Mouse (Mus musculus) liver, embryonic 11.5 days (tissue): Measurements from ENCODE around the gene Hspa12a. TPM values are rescaled to one million over a fixed set of nuclear protein-coding genes. Genes with fewer than 3 reads are reported as not detected.
"Not testable (repeated sequence)": the region's sequence is repeated elsewhere in the genome, so short reads cannot be mapped to it uniquely, and the experiment has no call there.

ENCODE experiments used
- ATAC-seq: fragments of 200-750 bp; cut with Nextera tagmentation; replicated peaks from 2 replicates; pipeline ENCODE4 v1.8.0; 2017; ENCODE audit warnings: moderate number of reproducible peaks, mild to moderate bottlenecking, moderate TSS enrichment, moderate library complexity; ENCODE audit not compliant: low FRiP score
- DNase-seq: peaks from one replicate; pipeline ENCODE4 v3.0.0-alpha.2; 2017; ENCODE audit warnings: low spot score
- H3K27ac ChIP-seq: fragments of 300-500 bp; sonication (generic); 2 replicates; pipeline ENCODE4 v1.5.1; 2014; ENCODE audit warnings: mild to moderate bottlenecking, low read depth, low read length, control low read depth
- H3K27me3 ChIP-seq: fragments of 300-500 bp; sonication (generic); replicated peaks from 2 replicates; pipeline ENCODE4 v1.6.1; 2014; ENCODE audit warnings: low read length, mixed read lengths; ENCODE audit not compliant: control insufficient read depth, insufficient read depth
- H3K36me3 ChIP-seq: fragments of 300-500 bp; sonication (generic); 2 replicates; pipeline ENCODE4 v1.6.1; 2014; ENCODE audit warnings: mild to moderate bottlenecking, low read length, moderate library complexity, mixed read lengths; ENCODE audit not compliant: control insufficient read depth, insufficient read depth
- H3K4me1 ChIP-seq: fragments of 300-500 bp; sonication (generic); replicated peaks from 2 replicates; pipeline ENCODE4 v1.6.1; 2014; ENCODE audit warnings: low read length, mixed read lengths; ENCODE audit not compliant: control insufficient read depth, insufficient read depth
- H3K4me2 ChIP-seq: fragments of 300-500 bp; sonication (generic); 2 replicates; pipeline ENCODE4 v1.6.1; 2014; ENCODE audit warnings: mild to moderate bottlenecking, control low read depth, moderate library complexity
- H3K4me3 ChIP-seq: fragments of 300-500 bp; sonication (generic); 2 replicates; pipeline ENCODE4 v1.5.1; 2014; ENCODE audit warnings: low read depth, low read length, control low read depth
- H3K9ac ChIP-seq: fragments of 300-500 bp; sonication (generic); 2 replicates; pipeline ENCODE4 v1.6.1; 2014; ENCODE audit warnings: low read depth, low read length, control low read depth
- H3K9me3 ChIP-seq: fragments of 300-500 bp; sonication (generic); 2 replicates; pipeline ENCODE4 v1.6.1; 2016; ENCODE audit warnings: low read length, inconsistent platforms, mixed read lengths; ENCODE audit not compliant: control insufficient read depth
- WGBS: fragments of 180-500 bp; shearing (Covaris S2); extraction: QIAGEN DNeasy Blood & Tissue Kit; methylation state at CpG from one replicate; pipeline ENCODE4 v1.1.7; 2014; 5-methylcytosine and 5-hydroxymethylcytosine counted together
- polyA plus RNA-seq: library from polyadenylated mRNA; unstranded; fragments of >200 nt; fragmentation: Nextera tagmentation; extraction: Ambion mirVana; gene quantifications from 2 replicates; pipeline ENCODE4 v1.2.1, GENCODE M21; 2014

The Hspa12a gene
- polyA plus RNA-seq, 1 experiment from 2014 or later, result 1.5 TPM

DNA sequence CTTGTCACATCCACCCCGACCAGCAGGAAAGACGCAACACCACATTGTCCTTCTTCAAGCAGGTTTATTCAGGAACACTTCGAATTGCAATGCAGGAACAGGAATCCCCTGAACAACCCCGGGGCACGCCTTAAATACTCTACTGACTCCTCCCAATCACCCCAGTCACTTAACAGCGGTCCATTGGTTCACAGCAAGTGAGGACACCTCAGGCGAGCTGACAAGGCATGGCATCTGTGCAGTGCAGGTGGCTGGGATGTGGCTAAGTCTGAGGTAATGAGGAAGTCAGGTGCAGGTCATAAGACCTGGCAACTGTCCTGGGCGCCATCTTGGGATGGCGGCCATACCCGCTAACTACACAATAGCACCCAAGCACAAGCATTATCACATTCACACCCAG, 43.0 kb downstream of the Hspa12a start:
- H3K4me2 ChIP-seq, H3K27ac ChIP-seq, H3K36me3 ChIP-seq, H3K9me3 ChIP-seq, ATAC-seq, H3K9ac ChIP-seq, H3K4me3 ChIP-seq, H3K27me3 ChIP-seq, DNase-seq, H3K4me1 ChIP-seq: not testable (repeated sequence)
- 80% methylated on average over 10 of the region's 10 CpGs for WGBS

DNA sequence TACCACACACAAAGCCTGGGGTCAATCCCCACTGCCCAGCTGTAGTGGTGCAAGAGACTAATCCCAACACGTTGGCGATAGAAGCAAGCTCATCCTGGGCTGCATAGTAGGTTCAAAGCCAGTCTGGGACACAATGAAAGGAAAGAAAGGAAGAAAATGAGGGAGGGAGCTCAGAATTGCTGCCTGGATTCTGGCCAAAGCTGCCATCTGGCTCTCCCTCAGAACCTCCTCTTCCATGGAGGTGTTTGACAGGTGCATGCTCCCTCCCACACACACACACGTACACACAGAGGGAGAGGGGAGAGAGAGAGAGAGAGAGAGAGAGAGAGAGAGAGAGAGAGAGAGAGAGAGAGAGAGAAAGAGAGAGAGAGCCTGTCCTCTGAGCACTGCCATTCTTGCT, 47.2 kb downstream of the Hspa12a start:
- 0 out of 2 replicates have a peak, but pooled peaks cover 3% of the 10 kb centered on the region for H3K9me3 ChIP-seq
- no peak overlapping the region for H3K27ac ChIP-seq
- no peaks in the 10 kb centered on the region for H3K27me3 ChIP-seq
- H3K9ac ChIP-seq, result no peak overlapping the region
- 78% methylated on average over 3 of the region's 3 CpGs for WGBS
- no peak overlapping the region for H3K4me3 ChIP-seq
- DNase-seq (no peak), ATAC-seq (no peak)
- H3K36me3 ChIP-seq, result no peaks in the 10 kb centered on the region
- no peaks in the 10 kb centered on the region for H3K4me1 ChIP-seq
- H3K4me2 ChIP-seq, result no peak overlapping the region

DNA sequence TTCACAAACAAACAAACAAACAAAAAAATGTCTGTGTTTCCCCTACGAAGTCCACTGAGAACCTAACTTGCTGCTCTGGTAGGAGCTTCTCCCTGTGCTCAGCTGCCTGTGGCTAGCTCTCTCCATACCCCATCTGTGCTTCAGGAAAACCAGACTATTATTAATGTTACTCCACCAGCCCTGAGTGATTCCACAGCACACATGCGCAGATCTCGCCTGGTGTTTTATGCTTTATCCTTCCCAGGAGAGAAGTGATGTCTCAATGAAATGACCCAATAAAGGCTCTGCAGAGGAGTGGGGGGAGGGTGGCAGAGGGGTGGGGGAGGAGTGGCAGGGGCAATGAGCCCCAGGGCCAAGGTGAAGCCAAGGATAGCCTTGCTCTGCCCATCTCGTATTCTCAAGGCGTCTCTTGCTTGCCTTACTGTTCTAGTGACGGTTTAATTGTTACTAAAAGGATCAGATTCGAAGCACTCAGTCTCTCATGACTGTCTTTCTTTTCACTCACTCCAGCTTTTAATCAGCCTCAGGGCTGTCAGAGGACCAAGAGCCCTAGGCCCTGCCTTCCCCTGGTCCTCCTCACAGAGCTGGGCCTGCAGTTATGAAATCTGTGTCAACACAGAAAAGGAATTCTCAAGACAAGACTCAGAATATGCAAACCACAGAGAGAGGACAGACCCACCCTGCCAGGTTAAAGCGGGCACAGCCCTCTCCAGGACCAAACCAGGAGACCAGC, 54.0 kb downstream of the Hspa12a start:
- Histone ChIP-seq H3K4me2 (no peak overlapping the region), H3K9me3 (no peaks in the 10 kb centered on the region), H3K4me1 (no peaks in the 10 kb centered on the region), H3K9ac (no peak overlapping the region), H3K36me3 (no peaks in the 10 kb centered on the region), H3K27me3 (no peaks in the 10 kb centered on the region), H3K4me3 (no peak overlapping the region), H3K27ac (no peak overlapping the region)
- 77% methylated on average over 8 of the region's 8 CpGs for WGBS
- ATAC-seq, result no peak
- no peak for DNase-seq

DNA sequence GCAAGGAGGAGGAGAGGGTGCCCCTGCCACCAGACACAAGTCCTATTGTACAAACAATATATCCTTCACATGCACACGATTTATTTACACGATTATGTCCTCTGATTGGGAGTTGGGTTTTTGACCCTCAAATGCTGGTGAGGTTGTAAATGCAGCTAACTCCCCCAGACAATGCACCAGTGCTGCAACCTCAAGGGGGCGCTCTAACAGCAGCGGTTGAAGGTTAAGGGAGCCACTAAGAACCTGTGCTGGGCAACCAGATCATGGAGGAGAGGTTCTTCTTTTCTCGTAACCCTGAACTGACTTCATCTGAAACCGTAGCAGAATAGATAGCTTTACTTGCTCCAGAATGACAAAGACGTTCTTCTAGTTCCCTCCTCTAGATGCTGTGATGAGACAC, 57.0 kb downstream of the Hspa12a start:
- H3K4me3 ChIP-seq, result no peak overlapping the region
- H3K27ac ChIP-seq, result no peak overlapping the region
- H3K36me3 ChIP-seq, result no peaks in the 10 kb centered on the region
- H3K9me3 ChIP-seq, result no peaks in the 10 kb centered on the region
- no peak for ATAC-seq
- H3K4me1 ChIP-seq, result no peaks in the 10 kb centered on the region
- H3K27me3 ChIP-seq, result no peaks in the 10 kb centered on the region
- DNase-seq, result no peak
- H3K4me2 ChIP-seq, result no peak overlapping the region
- 60% methylated on average over 7 of the region's 7 CpGs for WGBS
- H3K9ac ChIP-seq, result no peak overlapping the region

DNA sequence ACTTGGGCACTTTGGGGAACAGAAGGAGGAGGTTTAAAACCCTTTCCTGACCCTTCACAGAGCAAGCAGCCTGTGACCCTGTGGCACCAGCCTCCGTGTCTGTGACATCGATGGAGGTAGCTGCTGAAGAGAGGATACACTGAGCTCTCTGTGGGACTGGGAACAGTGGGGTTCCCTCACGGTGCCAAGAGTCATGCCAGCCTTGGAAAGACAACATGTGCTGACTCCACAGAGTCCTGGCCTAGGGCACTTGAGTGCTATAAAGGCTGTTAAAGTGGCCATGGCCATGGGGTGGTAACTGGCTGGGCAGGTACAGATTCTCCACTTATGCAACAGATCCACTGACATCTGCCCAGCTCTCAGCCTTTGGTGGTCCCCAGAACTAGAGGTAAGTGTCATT, 60.0 kb downstream of the Hspa12a start:
- no peak for DNase-seq

DNA sequence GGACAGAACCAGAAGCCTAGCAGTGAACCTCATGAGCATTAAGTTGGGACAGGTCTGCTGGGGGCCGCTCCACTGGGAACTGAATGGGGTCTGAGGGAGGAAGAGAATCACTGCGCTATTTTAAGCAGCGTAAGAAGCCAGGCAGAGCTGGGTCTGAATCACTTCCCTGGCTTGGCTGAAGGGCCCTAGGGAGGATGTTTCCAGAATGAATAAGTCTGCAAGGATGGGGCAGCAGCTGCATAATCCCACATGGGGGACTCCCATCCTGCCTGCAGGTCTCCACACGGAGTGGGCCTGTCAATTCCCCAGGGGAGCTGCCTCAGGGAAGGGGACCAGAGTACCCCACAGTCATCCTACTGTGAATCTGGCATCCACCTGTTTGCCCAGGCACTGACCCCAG, 61.1 kb downstream of the Hspa12a start:
- Histone ChIP-seq H3K4me3 (no peak overlapping the region), H3K27ac (no peak overlapping the region), H3K4me1 (no peaks in the 10 kb centered on the region), H3K36me3 (no peaks in the 10 kb centered on the region), H3K9me3 (no peaks in the 10 kb centered on the region), H3K27me3 (no peaks in the 10 kb centered on the region), H3K9ac (no peak overlapping the region), H3K4me2 (no peak overlapping the region)
- WGBS, result 61% methylated on average over 4 of the region's 4 CpGs
- no peak for ATAC-seq
- DNase-seq, result no peak

More for the DNA sequence above, 60.0 kb downstream of the Hspa12a start:
- H3K9me3 ChIP-seq, result no peaks in the 10 kb centered on the region
- no peak for ATAC-seq
- H3K4me1 ChIP-seq, result no peaks in the 10 kb centered on the region
- H3K27ac ChIP-seq, result no peak overlapping the region
- WGBS, result 74% methylated on average over 3 of the region's 3 CpGs
- H3K36me3 ChIP-seq, result no peaks in the 10 kb centered on the region
- H3K9ac ChIP-seq, result no peak overlapping the region
- no peaks in the 10 kb centered on the region for H3K27me3 ChIP-seq
- no peak overlapping the region for H3K4me2 ChIP-seq
- H3K4me3 ChIP-seq, result no peak overlapping the region

DNA sequence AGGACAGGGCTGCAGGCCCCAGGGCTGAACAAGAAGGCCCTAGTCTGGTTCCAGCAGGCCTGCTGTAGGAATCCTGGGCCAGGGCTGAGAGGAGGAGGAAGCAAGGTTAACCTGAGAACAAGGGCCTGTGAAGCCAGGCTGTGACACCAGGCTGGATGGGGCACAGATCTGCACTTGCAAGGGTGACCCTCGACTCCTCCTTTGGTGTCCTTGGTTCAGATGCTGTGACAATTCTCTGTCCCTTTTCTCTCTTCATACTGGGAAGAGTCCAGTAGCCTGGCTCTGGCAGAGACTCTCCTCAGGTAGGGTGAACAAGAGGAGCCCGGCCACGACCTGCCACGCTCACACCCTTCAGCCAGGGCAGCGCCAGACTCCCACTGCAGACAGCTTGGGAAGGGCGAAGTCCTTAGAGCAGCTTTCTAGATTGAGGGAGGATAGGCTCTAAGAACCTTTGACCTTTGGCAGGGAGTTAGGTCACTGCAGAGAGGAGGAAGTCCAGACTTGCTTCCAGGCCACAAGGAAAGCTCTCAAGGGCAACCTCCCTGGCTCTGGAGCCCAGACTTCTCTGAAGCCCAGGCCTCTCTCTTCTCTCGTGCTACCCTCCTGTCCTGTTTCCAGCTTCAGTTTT, 64.0 kb downstream of the Hspa12a start:
- H3K27me3 ChIP-seq, result no peaks in the 10 kb centered on the region
- H3K9me3 ChIP-seq, result no peaks in the 10 kb centered on the region
- H3K27ac ChIP-seq, result no peak overlapping the region
- H3K4me3 ChIP-seq, result no peak overlapping the region
- H3K36me3 ChIP-seq, result no peaks in the 10 kb centered on the region
- no peak for ATAC-seq
- no peak overlapping the region for H3K9ac ChIP-seq
- H3K4me1 ChIP-seq, result no peaks in the 10 kb centered on the region
- no peak for DNase-seq
- WGBS, result 78% methylated on average over 7 of the region's 7 CpGs
- H3K4me2 ChIP-seq, result no peak overlapping the region

DNA sequence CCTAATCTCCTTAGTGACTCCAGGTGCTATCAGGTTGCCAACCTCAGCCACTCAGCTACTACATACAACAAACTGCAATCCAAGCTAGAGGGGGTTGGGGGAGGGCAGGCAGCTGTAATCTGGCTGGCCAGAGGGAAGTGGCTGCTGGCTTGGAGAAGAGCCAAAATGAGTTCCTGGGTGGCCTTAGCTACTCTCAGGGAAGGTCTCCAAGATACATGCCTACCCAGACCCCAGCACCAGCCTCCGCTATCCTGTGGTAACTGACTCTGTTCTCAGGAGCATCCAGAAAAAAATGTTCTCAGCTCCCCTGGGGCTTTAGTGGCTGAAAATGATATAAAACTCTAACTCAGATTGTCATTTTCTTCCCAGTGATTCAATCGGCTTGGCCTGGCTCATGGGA, 64.9 kb downstream of the Hspa12a start:
- Histone ChIP-seq H3K4me1 (no peaks in the 10 kb centered on the region), H3K9me3 (no peaks in the 10 kb centered on the region), H3K4me3 (no peak overlapping the region), H3K27ac (no peak overlapping the region), H3K36me3 (no peaks in the 10 kb centered on the region), H3K9ac (no peak overlapping the region), H3K27me3 (no peaks in the 10 kb centered on the region), H3K4me2 (no peak overlapping the region)
- no peak for ATAC-seq
- DNase-seq, result no peak
- 72% methylated on average over 2 of the region's 2 CpGs for WGBS

DNA sequence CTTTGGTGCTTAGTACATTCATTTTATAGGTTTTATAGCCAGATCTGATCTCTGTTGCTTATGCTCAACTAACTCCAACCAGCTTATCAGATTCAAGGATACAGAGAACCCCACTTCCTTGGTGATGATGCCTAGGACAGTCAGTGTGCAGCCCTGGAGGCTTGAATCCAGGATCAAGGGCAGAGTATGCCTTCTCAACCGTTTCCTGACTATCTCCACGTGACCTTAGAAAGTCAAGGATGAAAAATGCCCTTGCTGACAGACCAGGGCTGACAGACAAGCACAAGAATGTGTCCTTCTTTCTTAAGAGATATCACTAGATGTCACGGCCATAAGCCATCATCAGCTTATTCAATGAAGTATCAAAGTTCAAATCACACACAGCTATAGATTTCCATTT, 69.9 kb downstream of the Hspa12a start:
- WGBS, result 55% methylated on average over 3 of the region's 3 CpGs
- H3K4me2 ChIP-seq, result no peak overlapping the region

More for the DNA sequence above, 69.9 kb downstream of the Hspa12a start:
- Histone ChIP-seq H3K4me3 (no peak overlapping the region), H3K27me3 (no peaks in the 10 kb centered on the region), H3K4me1 (no peaks in the 10 kb centered on the region), H3K27ac (no peak overlapping the region), H3K36me3 (no peaks in the 10 kb centered on the region), H3K9ac (no peak overlapping the region), H3K9me3 (no peaks in the 10 kb centered on the region)
- ATAC-seq (no peak), DNase-seq (no peak)
